Mouse (Mus musculus): ENCODE measurements around the gene Insyn1. TPM values are rescaled to one million over a fixed set of nuclear protein-coding genes. Genes with fewer than 3 reads are reported as not detected.

Gene Insyn1
- polyA plus RNA-seq, 1 experiment from 2014 or later: 0.54 TPM

DNA sequence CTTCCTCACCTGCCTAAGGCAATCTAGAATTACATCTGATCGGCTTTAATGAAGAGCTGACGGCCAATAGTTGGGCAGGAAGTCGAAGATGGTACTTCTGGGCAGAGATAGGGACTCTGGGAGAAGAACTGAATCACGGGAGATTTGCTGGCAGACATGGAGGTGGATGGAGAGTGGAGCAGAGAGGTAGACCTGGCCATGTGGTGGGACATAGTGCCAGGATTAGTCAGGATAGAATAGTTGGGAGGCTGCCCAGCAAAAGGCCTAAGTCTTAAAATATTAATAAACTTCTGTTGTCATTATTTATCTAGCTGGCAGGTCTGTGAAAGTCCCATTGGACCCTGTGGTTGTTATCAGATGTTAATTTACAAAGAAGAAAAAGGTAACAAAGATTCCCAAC, 36.7 kb downstream of the Insyn1 start:
- Histone ChIP-seq H3K4me1 (peaks cover 10% of the 10 kb centered on the region), H3K36me3 (peaks cover 32% of the 10 kb centered on the region), H3K9me3 (replicated peaks) (no peaks in the 10 kb centered on the region), H3K27ac (replicated peaks) (no peak overlapping the region), H3K4me3 (no peak overlapping the region), H3K27me3 (ENCODE audit: low read depth, poor library complexity, severe bottlenecking) (no peaks in the 10 kb centered on the region)
- no peak for DNase-seq (ENCODE audit: low spot score)
- 91% methylated on average over 4 of the region's 4 CpGs for WGBS

DNA sequence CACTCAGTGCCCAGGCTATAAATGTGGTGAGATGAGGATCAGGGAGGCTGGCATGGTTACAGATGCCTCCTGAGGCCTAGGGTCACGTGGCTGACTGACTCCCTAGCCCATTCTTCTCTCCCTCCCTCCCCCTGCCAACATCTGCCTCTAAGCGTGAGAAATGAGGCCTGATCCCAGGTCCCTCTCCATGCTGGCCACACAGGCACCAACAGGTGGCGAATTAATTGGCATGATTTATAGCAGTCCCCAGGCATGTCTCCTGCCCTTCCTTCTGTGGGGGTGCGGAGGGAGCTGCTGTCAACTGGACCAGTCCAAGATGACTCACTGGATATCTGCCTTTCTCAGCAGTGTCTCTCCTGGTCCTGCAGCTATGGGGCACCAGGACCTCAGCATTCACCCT, 39.4 kb downstream of the Insyn1 start:
- Histone ChIP-seq H3K4me3 (no peak overlapping the region), H3K27me3 (ENCODE audit: low read depth, poor library complexity, severe bottlenecking) (no peaks in the 10 kb centered on the region), H3K9me3 (replicated peaks) (no peaks in the 10 kb centered on the region), H3K36me3 (peaks cover 37% of the 10 kb centered on the region), H3K4me1 (peaks cover 10% of the 10 kb centered on the region), H3K27ac (replicated peaks) (no peak overlapping the region)
- DNase-seq (ENCODE audit: low spot score): no peak
- 80% methylated on average over 4 of the region's 4 CpGs for WGBS

GRCm38 (mm10) chr9:58530407-58530806, 42.0 kb downstream of the Insyn1 start:
- peaks cover 41% of the 10 kb centered on the region for H3K36me3 ChIP-seq
- WGBS: 91% methylated on average over 13 of the region's 13 CpGs
- peaks cover 10% of the 10 kb centered on the region for H3K4me1 ChIP-seq

GRCm38 (mm10) chr9:58532236-58532635, 43.8 kb downstream of the Insyn1 start:
- 90% methylated on average over 4 of the region's 4 CpGs for WGBS
- Histone ChIP-seq H3K27me3 (ENCODE audit: low read depth, poor library complexity, severe bottlenecking) (no peaks in the 10 kb centered on the region), H3K36me3 (peaks cover 31% of the 10 kb centered on the region), H3K4me3 (no peak overlapping the region), H3K4me1 (peaks cover 6% of the 10 kb centered on the region; the same call in 1 of the 2 replicates), H3K9me3 (replicated peaks) (no peaks in the 10 kb centered on the region), H3K27ac (replicated peaks) (no peak overlapping the region; the same call in 1 of the 2 replicates)
- no peak for DNase-seq (ENCODE audit: low spot score)

More at GRCm38 (mm10) chr9:58530407-58530806, 42.0 kb downstream of the Insyn1 start:
- Histone ChIP-seq H3K27ac (replicated peaks) (no peak overlapping the region), H3K9me3 (replicated peaks) (no peaks in the 10 kb centered on the region), H3K4me3 (no peak overlapping the region), H3K27me3 (ENCODE audit: low read depth, poor library complexity, severe bottlenecking) (no peaks in the 10 kb centered on the region)
- no peak for DNase-seq (ENCODE audit: low spot score)

DNA sequence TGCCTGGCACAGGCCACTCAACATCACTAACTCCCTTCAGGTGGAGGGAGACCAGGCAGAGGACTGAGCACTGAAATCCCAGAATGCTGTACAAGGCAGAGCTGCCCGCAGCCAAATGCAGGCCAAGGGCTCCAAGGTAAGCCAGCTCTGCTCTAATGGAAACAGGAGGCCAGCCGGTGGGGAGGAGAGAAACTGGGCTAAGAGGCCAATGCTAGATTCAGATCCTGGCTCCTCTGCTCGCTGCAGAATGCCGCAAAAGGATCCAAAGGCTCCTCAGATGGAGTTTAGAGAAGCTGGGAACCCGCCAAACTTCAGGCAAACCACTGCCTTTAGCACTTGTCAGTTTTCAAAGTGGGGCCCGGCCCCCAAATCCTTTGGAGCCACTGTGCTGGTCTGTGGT, 44.9 kb downstream of the Insyn1 start:
- Histone ChIP-seq H3K9me3 (replicated peaks) (no peaks in the 10 kb centered on the region), H3K27me3 (ENCODE audit: low read depth, poor library complexity, severe bottlenecking) (no peaks in the 10 kb centered on the region), H3K36me3 (peaks cover 31% of the 10 kb centered on the region), H3K27ac (replicated peaks) (no peak overlapping the region), H3K4me1 (peaks cover 6% of the 10 kb centered on the region; the same call in 1 of the 2 replicates), H3K4me3 (no peak overlapping the region)
- no peak for DNase-seq (ENCODE audit: low spot score)
- WGBS: 92% methylated on average over 6 of the region's 6 CpGs

DNA sequence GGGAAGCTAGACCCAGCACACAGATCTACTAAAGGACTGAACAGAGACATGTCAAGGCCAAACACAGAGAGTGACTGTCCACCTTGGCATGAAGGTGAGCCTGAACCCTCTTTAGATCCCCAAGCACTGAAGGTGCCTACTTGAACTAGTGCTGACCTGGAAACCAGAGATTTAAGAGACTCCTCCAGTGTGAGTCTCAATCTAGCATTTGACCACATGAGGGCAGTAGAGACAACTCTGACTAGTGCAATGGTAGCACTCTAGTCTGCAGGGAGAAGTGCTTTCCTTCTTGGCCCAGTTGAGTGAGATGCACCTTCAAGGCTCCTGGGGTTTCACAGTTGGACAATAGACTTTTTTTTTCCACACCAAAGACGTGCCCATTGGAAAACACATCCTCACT, 46.4 kb downstream of the Insyn1 start:
- DNase-seq (ENCODE audit: low spot score): peak; percentile 34
- peaks cover 6% of the 10 kb centered on the region; the same call in 1 of the 2 replicates for H3K4me1 ChIP-seq
- no peaks in the 10 kb centered on the region for H3K27me3 ChIP-seq (ENCODE audit: low read depth, poor library complexity, severe bottlenecking)
- WGBS: 26% methylated on average over 1 of the region's 1 CpGs
- H3K27ac ChIP-seq (replicated peaks): no peak overlapping the region
- no peaks in the 10 kb centered on the region for H3K9me3 ChIP-seq (replicated peaks)
- no peak overlapping the region for H3K4me3 ChIP-seq
- peaks cover 33% of the 10 kb centered on the region for H3K36me3 ChIP-seq

DNA sequence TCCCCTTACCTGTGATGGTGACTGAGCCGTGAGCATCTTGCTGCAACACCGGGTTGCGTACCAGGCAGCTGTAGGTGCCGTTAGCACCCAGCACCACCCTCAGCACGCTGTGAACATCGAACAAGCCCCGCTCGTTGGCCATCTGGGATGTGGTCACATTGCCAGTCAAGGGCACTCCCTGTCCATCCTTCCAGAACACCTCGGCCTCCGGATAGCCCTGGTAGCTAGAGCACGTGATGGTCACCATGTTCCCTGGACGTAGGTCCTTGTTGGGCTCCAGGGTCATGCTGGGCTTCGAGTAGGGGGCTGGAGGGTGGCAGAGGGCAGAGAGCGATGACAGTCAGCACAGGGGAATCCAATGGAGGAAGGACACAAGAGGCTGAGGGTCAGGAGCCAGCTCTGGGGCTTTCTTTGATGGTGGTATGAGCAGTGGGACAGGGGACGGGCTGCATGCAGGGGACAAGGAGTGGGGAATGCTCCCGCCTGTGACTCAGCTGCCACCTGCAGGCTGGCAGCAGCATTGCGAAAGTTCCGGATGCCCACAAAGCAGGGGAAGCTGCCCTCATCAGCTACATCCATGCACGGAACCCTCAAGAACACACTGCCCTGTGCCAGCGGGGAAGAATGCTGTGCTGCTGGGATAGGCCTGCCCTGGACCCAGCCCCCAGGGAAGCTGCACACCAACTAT, 47.2 kb downstream of the Insyn1 start:
- WGBS: 77% methylated on average over 20 of the region's 20 CpGs

GRCm38 (mm10) chr9:58537774-58538173, 49.4 kb downstream of the Insyn1 start:
- no peak overlapping the region for H3K27ac ChIP-seq (replicated peaks)
- H3K36me3 ChIP-seq: peaks cover 27% of the 10 kb centered on the region
- peaks cover 10% of the 10 kb centered on the region for H3K4me1 ChIP-seq
- 85% methylated on average over 3 of the region's 3 CpGs for WGBS
- H3K4me3 ChIP-seq: no peak overlapping the region
- no peak for DNase-seq (ENCODE audit: low spot score)
- no peaks in the 10 kb centered on the region for H3K27me3 ChIP-seq (ENCODE audit: low read depth, poor library complexity, severe bottlenecking)
- no peaks in the 10 kb centered on the region for H3K9me3 ChIP-seq (replicated peaks)

More for the DNA sequence above, 47.2 kb downstream of the Insyn1 start:
- Histone ChIP-seq H3K36me3 (peaks cover 29% of the 10 kb centered on the region), H3K4me1 (peaks cover 6% of the 10 kb centered on the region; the same call in 1 of the 2 replicates), H3K9me3 (replicated peaks) (no peaks in the 10 kb centered on the region), H3K27ac (replicated peaks) (no peak overlapping the region), H3K4me3 (no peak overlapping the region), H3K27me3 (ENCODE audit: low read depth, poor library complexity, severe bottlenecking) (no peaks in the 10 kb centered on the region)
- DNase-seq (ENCODE audit: low spot score): peak; percentile 56

GRCm38 (mm10) chr9:58539886-58540285, 51.5 kb downstream of the Insyn1 start:
- Histone ChIP-seq H3K27me3 (ENCODE audit: low read depth, poor library complexity, severe bottlenecking) (no peaks in the 10 kb centered on the region), H3K4me3 (no peak overlapping the region), H3K9me3 (replicated peaks) (no peaks in the 10 kb centered on the region), H3K4me1 (peaks cover 10% of the 10 kb centered on the region), H3K36me3 (peaks cover 25% of the 10 kb centered on the region), H3K27ac (replicated peaks) (no peak overlapping the region)
- DNase-seq (ENCODE audit: low spot score): peak; percentile 43
- 51% methylated on average over 5 of the region's 5 CpGs for WGBS

GRCm38 (mm10) chr9:58541895-58542338, 53.5 kb downstream of the Insyn1 start:
- DNase-seq (ENCODE audit: low spot score): no peak
- peak overlapping the region; percentile 30 for H3K27ac ChIP-seq (replicated peaks)

GRCm38 (mm10) chr9:58544879-58545324, 56.5 kb downstream of the Insyn1 start:
- Histone ChIP-seq H3K27me3 (ENCODE audit: low read depth, poor library complexity, severe bottlenecking) (no peaks in the 10 kb centered on the region), H3K36me3 (peaks cover 3% of the 10 kb centered on the region; the same call in 1 of the 2 replicates), H3K4me3 (no peak overlapping the region), H3K4me1 (peaks cover 25% of the 10 kb centered on the region), H3K27ac (replicated peaks) (no peak overlapping the region), H3K9me3 (replicated peaks) (no peaks in the 10 kb centered on the region)
- WGBS: 83% methylated on average over 4 of the region's 4 CpGs
- no peak for DNase-seq (ENCODE audit: low spot score)

More at GRCm38 (mm10) chr9:58541895-58542338, 53.5 kb downstream of the Insyn1 start:
- H3K36me3 ChIP-seq: peaks cover 19% of the 10 kb centered on the region
- H3K9me3 ChIP-seq (replicated peaks): no peaks in the 10 kb centered on the region
- H3K4me3 ChIP-seq: no peak overlapping the region
- peaks cover 7% of the 10 kb centered on the region for H3K4me1 ChIP-seq
- H3K27me3 ChIP-seq (ENCODE audit: low read depth, poor library complexity, severe bottlenecking): no peaks in the 10 kb centered on the region
- 90% methylated on average over 6 of the region's 6 CpGs for WGBS

DNA sequence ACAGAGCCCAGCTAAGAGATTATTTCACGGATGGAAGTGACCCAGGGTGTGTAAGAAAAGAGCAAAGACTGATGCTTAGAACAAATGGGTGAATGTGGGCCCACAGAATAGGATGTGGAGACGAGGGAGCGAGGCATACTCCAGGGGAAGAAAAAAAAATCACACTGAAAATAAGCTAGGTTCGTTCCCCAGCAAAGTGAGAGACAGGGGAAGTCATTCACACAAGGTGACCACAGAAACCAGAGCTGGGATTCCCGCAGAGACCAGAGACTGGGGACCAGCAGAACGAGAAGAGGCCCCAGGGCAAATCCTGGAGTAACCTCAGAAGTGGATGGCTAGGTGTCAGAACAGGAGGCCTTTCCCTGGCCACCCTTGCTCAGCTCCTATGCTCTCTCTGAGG, 57.0 kb downstream of the Insyn1 start:
- no peak for DNase-seq (ENCODE audit: low spot score)
- no peaks in the 10 kb centered on the region for H3K27me3 ChIP-seq (ENCODE audit: low read depth, poor library complexity, severe bottlenecking)
- 78% methylated on average over 6 of the region's 6 CpGs for WGBS
- no peak overlapping the region for H3K27ac ChIP-seq (replicated peaks)
- peaks cover 25% of the 10 kb centered on the region for H3K4me1 ChIP-seq
- H3K4me3 ChIP-seq: no peak overlapping the region
- peaks cover 1% of the 10 kb centered on the region; the same call in 1 of the 2 replicates for H3K36me3 ChIP-seq
- no peaks in the 10 kb centered on the region for H3K9me3 ChIP-seq (replicated peaks)

GRCm38 (mm10) chr9:58546630-58547360, 58.4 kb downstream of the Insyn1 start:
- peaks cover 26% of the 10 kb centered on the region for H3K4me1 ChIP-seq
- no peak for DNase-seq (ENCODE audit: low spot score)
- no peaks in the 10 kb centered on the region for H3K27me3 ChIP-seq (ENCODE audit: low read depth, poor library complexity, severe bottlenecking)
- H3K4me3 ChIP-seq: no peak overlapping the region
- no peaks in the 10 kb centered on the region for H3K36me3 ChIP-seq
- WGBS: 88% methylated on average over 11 of the region's 11 CpGs
- H3K9me3 ChIP-seq (replicated peaks): no peaks in the 10 kb centered on the region
- peak overlapping the region; percentile 34; the same call in 1 of the 2 replicates for H3K27ac ChIP-seq (replicated peaks)
